Mouse (Mus musculus) adrenal gland, postnatal 14 days (tissue): ENCODE data around the gene Krtap27-1. TPM values are rescaled to one million over a fixed set of nuclear protein-coding genes. Genes with fewer than 3 reads are reported as not detected.

Experiments used
- total RNA-seq: library from RNA; stranded (reverse); gene quantifications from 2 replicates; pipeline ENCODE4 v1.2.3, GENCODE M21; 2021

Gene Krtap27-1
- total RNA-seq, 1 experiment from 2014 or later, result not detected

Other genes with a start within 250 kb of the Krtap27-1 start
- not detected in 2 replicates for gene Cldn17, start 164.7 kb downstream of the Krtap27-1 start, total RNA-seq
- gene Cldn8, start 108.5 kb downstream of the Krtap27-1 start, total RNA-seq, result not detected in 2 replicates
- gene Krtap24-1, start 59.4 kb downstream of the Krtap27-1 start, total RNA-seq, result not detected in 2 replicates
- gene 2310079G19Rik, start 44.0 kb downstream of the Krtap27-1 start, total RNA-seq, result not detected in 2 replicates
- not detected in 2 replicates for gene Krtap26-1, start 23.9 kb downstream of the Krtap27-1 start, total RNA-seq
- gene 2310061N02Rik, start 36.3 kb upstream of the Krtap27-1 start, total RNA-seq, result not detected in 2 replicates
- gene Krtap13-1, start 57.2 kb upstream of the Krtap27-1 start, total RNA-seq, result not detected in 2 replicates
- gene Krtap13, start 80.0 kb upstream of the Krtap27-1 start, total RNA-seq, result not detected in 2 replicates
- gene 2310034C09Rik, start 87.2 kb upstream of the Krtap27-1 start, total RNA-seq, result not detected in 2 replicates
- gene 2310057N15Rik, start 102.5 kb upstream of the Krtap27-1 start, total RNA-seq, result not detected in 2 replicates
- gene Gm5965, start 106.2 kb upstream of the Krtap27-1 start, total RNA-seq, result not detected in 2 replicates
- not detected in 2 replicates for gene Gm20741, start 140.5 kb upstream of the Krtap27-1 start, total RNA-seq
- gene Krtap15, start 148.5 kb upstream of the Krtap27-1 start, total RNA-seq, result not detected in 2 replicates
- not detected in 2 replicates for gene Krtap14, start 154.5 kb upstream of the Krtap27-1 start, total RNA-seq
- not detected in 2 replicates for gene Krtap19-1, start 197.7 kb upstream of the Krtap27-1 start, total RNA-seq
- gene Krtap19-2, start 202.6 kb upstream of the Krtap27-1 start, total RNA-seq, result not detected in 2 replicates
- not detected in 2 replicates for gene Krtap19-3, start 206.4 kb upstream of the Krtap27-1 start, total RNA-seq
- not detected in 2 replicates for gene Krtap19-4, start 213.4 kb upstream of the Krtap27-1 start, total RNA-seq
- gene Krtap19-5, start 224.8 kb upstream of the Krtap27-1 start, total RNA-seq, result not detected in 2 replicates